Mouse (Mus musculus) liver, embryonic 14.5 days (tissue): Measurements from ENCODE around the gene Irs2. TPM values are rescaled to one million over a fixed set of nuclear protein-coding genes. Genes with fewer than 3 reads are reported as not detected.

Experiments used
- ATAC-seq: fragments of 200-750 bp; cut with Nextera tagmentation; 2 replicates; pipeline ENCODE4 v1.8.0; 2017; ENCODE audit warnings: moderate number of reproducible peaks, mild to moderate bottlenecking, moderate library complexity; ENCODE audit not compliant: insufficient read depth
- DNase-seq, 3 experiments: peaks; one replicate each; pipeline ENCODE4 v3.0.0-alpha.2; 2012 to 2013; ENCODE audit warnings: low read depth in 3 of 3, low spot score in 3 of 3
- H3K27ac ChIP-seq: fragments of 300-500 bp; sonication (generic); 2 replicates; pipeline ENCODE4 v1.5.1; 2014; ENCODE audit warnings: moderate library complexity, mild to moderate bottlenecking, control low read depth, inconsistent platforms
- H3K27me3 ChIP-seq: fragments of 300-500 bp; sonication (generic); 2 replicates; pipeline ENCODE4 v1.6.1; 2014; ENCODE audit warnings: mild to moderate bottlenecking, low read length, moderate library complexity; ENCODE audit not compliant: control insufficient read depth, insufficient read depth
- H3K36me3 ChIP-seq: fragments of 300-500 bp; sonication (generic); replicated peaks from 2 replicates; pipeline ENCODE4 v1.6.1; 2014; ENCODE audit warnings: low read depth; ENCODE audit not compliant: control insufficient read depth, insufficient read depth
- H3K4me1 ChIP-seq, 2 experiments: fragments of 200-500 bp in 1 of 2; fragments of 300-500 bp in 1 of 2; sonication (generic) in 1 of 2; replicated peaks; 2 replicates each; pipeline ENCODE4 v1.6.1; 2012 to 2014; ENCODE audit warnings: antibody characterized with exemption in 1 of 2, inconsistent platforms in 1 of 2, low read length in 1 of 2; ENCODE audit not compliant: control insufficient read depth in 2 of 2, insufficient read depth in 2 of 2
- H3K4me2 ChIP-seq: fragments of 300-500 bp; sonication (generic); 2 replicates; pipeline ENCODE4 v1.6.1; 2014; ENCODE audit warnings: low read depth, mild to moderate bottlenecking, control low read depth, moderate library complexity
- H3K4me3 ChIP-seq, 2 experiments: fragments of 200-500 bp in 1 of 2; fragments of 300-500 bp in 1 of 2; sonication (generic) in 1 of 2; 2 replicates each; pipeline ENCODE4 v1.5.1; 2012 to 2014; ENCODE audit warnings: low read depth in 2 of 2, low read length in 2 of 2, mild to moderate bottlenecking in 2 of 2, control low read depth in 1 of 2, inconsistent platforms in 1 of 2, moderate library complexity in 1 of 2; ENCODE audit not compliant: insufficient read depth in 1 of 2
- H3K9ac ChIP-seq: fragments of 300-500 bp; sonication (generic); replicated peaks from 2 replicates; pipeline ENCODE4 v1.6.1; 2014; ENCODE audit warnings: mild to moderate bottlenecking, control low read depth, moderate library complexity
- H3K9me3 ChIP-seq: fragments of 300-500 bp; sonication (generic); 2 replicates; pipeline ENCODE4 v1.6.1; 2016; ENCODE audit warnings: low read length, mixed read lengths; ENCODE audit not compliant: control insufficient read depth
- CTCF ChIP-seq: IDR thresholded peaks from 2 replicates; pipeline ENCODE4 v1.5.1; 2016; ENCODE audit warnings: antibody characterized with exemption, low read depth, control low read depth
- EP300 ChIP-seq: IDR thresholded peaks from 2 replicates; pipeline ENCODE4 v1.6.1; 2016; ENCODE audit warnings: antibody characterized with exemption, low read depth
- WGBS: fragments of 180-500 bp; shearing (Covaris S2); extraction: QIAGEN DNeasy Blood & Tissue Kit; methylation state at CpG from one replicate; pipeline ENCODE4 v1.1.7; 2014; ENCODE audit not compliant: insufficient replicate concordance; 5-methylcytosine and 5-hydroxymethylcytosine counted together
- polyA plus RNA-seq, 2 experiments: library from polyadenylated mRNA; depleted of rRNA in 1 of 2; stranded (reverse) in 1 of 2; unstranded in 1 of 2; fragments of >200 nt; fragmentation: Nextera tagmentation in 1 of 2; extraction: Ambion mirVana in 1 of 2; gene quantifications; 2 replicates each; pipeline versions ENCODE4 v1.2.1 to v1.2.3; 2012 to 2014

Irs2 gene
- polyA plus RNA-seq, 2 experiments: 2.9 to 4.7 TPM

DNA sequence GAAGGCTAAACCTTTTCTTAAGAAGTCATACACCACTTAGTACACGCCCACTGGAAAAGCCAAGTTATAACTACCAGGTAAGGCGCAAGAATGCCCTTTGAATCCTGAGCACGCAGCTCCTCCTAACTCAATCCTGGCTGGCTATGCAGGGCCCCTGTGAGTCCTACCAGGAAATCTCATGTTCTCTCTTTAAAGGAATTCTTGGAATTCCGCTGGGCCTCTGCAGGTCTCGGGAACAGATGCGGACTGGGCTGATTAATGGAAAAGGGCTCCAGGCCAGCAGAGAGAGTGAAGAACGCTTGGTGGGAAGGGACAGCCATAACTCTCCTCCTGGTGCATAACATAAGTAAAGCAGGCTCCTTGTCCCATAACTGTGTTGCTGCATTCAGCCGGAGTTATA, 46.3 kb downstream of the Irs2 start:
- no peak for ATAC-seq
- Histone ChIP-seq H3K9ac (no peak overlapping the region), H3K4me2 (no peak overlapping the region), H3K4me3 (no peak overlapping the region), H3K4me1 (peaks cover 0 to 24% of the 10 kb centered on the region in 2 experiments; a peak in 3 of 4 replicates), H3K27ac (no peak overlapping the region), H3K9me3 (no peaks in the 10 kb centered on the region), H3K36me3 (no peaks in the 10 kb centered on the region), H3K27me3 (peaks cover 11% of the 10 kb centered on the region)
- WGBS: 44% methylated on average over 8 of the region's 8 CpGs
- no peak for DNase-seq
- TF ChIP-seq CTCF: no peak
- TF ChIP-seq EP300: no peak

DNA sequence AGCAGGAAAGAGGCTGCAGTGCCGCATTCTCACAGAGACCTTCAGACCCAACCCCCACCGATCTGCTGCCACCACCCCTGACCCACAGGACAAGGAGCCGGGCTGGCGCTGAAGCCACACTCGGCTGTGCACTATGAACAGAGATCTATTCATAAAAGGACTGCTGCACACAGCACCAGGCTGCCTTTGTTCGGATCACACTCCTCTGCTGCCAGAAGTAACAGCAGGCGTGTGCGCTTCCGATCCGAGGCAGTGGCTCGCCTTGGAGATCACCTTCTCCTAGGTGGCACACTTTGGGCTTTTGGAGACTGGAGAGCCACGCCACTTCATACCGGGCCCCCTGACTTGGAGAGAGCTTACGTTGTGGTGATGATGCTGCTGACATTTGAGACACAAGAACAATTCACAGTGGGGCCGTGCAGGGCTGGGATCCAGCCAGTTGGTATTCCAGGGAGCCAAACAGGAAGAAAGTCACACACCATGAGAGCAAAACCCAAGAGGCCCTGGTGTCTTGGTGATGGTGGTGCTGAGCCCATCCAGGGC, 47.9 kb downstream of the Irs2 start:
- Histone ChIP-seq H3K4me2 (no peak overlapping the region), H3K27me3 (peaks cover 11% of the 10 kb centered on the region), H3K9ac (no peak overlapping the region), H3K4me3 (no peak overlapping the region), H3K4me1 (peaks cover 0 to 17% of the 10 kb centered on the region in 2 experiments; a peak in 3 of 4 replicates), H3K27ac (no peak overlapping the region), H3K9me3 (no peaks in the 10 kb centered on the region), H3K36me3 (no peaks in the 10 kb centered on the region)
- ATAC-seq (no peak), DNase-seq (no peak)
- 38% methylated on average over 15 of the region's 15 CpGs for WGBS
- TF ChIP-seq EP300 (no peak), CTCF (no peak)

DNA sequence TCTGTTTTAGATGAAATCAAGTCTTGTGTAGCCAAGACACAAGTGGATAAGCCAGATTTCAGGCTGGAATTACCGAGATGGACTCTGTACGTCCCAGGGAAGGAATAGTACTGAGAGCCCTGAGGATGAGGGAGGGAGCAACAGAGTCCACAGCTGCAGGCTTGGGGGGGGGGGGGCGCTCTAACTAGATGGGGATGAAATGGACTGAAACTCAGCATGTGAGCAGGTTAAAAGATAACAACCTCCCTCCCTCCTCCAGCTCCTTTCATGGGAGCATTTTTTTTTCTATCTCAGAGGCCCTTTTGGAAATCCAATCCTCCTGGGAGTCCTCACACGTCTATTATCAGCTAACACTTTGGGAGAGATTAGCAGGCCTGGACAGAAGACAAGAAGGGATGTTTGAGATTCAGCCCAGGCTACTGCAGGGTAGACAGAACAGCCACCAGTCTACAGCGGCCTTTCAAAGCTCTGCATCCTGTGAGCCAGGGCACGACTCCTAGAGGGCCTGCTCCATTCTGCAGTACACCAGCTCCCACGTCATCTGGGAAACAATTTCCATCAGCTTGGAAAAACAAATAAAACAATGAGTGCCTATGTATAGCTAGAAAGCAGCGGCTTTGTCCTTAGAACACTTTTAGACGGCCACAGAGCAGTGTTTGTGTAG, 50.8 kb downstream of the Irs2 start:
- peaks cover 0 to 8% of the 10 kb centered on the region in 2 experiments; a peak in 3 of 4 replicates for H3K4me1 ChIP-seq
- peaks cover 11% of the 10 kb centered on the region for H3K27me3 ChIP-seq
- H3K27ac ChIP-seq: no peak overlapping the region
- H3K4me2 ChIP-seq: no peak overlapping the region
- DNase-seq (no peak), ATAC-seq (no peak)
- WGBS: 32% methylated on average over 9 of the region's 9 CpGs
- TF ChIP-seq EP300: no peak
- TF ChIP-seq CTCF: no peak
- no peak overlapping the region for H3K4me3 ChIP-seq
- no peaks in the 10 kb centered on the region for H3K36me3 ChIP-seq
- no peak overlapping the region for H3K9ac ChIP-seq
- no peaks in the 10 kb centered on the region for H3K9me3 ChIP-seq

DNA sequence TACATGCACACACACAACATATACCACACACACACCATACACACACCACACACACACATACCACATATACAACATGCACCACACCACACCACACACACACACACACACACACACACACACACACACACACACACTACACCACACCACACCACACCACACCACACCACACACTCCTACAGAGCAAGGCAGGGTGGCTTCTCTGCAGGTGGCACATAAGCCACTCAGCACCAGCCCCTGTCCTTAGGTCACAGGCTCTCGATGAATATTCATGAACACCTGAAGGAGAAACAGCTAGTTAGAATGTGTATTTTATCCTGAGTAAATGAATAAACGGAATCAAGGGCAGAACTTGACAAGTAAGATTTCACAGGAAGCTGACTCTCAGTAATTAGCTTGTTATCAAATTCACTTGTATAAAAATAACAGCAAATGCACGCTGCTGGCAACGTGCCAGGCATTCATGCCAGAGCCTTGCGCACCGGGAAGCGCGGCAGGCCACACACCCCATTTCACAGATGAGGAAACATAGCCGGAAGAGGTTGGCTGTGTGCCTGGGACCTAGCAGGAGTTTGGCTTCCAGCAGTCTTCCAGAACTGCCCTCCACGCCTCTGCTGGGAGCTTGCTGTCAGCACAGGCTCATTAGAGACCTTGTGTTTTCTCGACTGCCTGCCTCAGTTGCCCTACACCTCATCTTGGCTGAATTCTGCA, 54.8 kb downstream of the Irs2 start:
- Histone ChIP-seq H3K9me3 (no peaks in the 10 kb centered on the region), H3K4me1 (peaks cover 0 to 3% of the 10 kb centered on the region in 2 experiments; a peak in 2 of 4 replicates), H3K4me2 (no peak overlapping the region), H3K36me3 (no peaks in the 10 kb centered on the region), H3K27ac (no peak overlapping the region), H3K9ac (no peak overlapping the region), H3K4me3 (no peak overlapping the region), H3K27me3 (no peaks in the 10 kb centered on the region)
- WGBS: 33% methylated on average over 11 of the region's 11 CpGs
- no peak for TF ChIP-seq CTCF
- no peak for TF ChIP-seq EP300
- DNase-seq (no peak), ATAC-seq (no peak)

DNA sequence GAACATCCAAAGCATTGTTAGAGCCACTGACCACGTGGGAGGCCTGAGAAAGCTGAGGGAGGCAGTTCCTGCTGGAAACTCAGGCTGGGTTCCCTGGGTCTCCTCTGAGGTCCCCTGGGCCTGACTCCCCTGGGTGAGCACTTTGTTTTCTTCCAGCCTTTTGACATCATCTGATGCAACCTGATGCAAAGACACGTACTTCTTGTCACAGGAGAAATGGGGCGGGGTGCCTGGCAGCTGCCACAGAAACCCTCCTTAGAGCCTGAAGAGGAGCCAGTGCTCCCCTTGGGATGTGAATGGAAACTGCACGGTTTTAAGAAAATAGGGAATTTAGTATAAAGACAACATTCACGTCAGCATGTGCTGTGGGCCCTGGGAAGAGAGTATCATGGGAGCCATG, 55.6 kb downstream of the Irs2 start:
- WGBS: 39% methylated on average over 5 of the region's 5 CpGs

More for the DNA sequence above, 55.6 kb downstream of the Irs2 start:
- H3K27me3 ChIP-seq: no peaks in the 10 kb centered on the region
- no peak overlapping the region for H3K9ac ChIP-seq
- no peak overlapping the region for H3K4me3 ChIP-seq
- no peaks in the 10 kb centered on the region for H3K36me3 ChIP-seq
- H3K4me1 ChIP-seq: peaks cover 0 to 9% of the 10 kb centered on the region in 2 experiments; a peak in 2 of 4 replicates
- no peak overlapping the region for H3K27ac ChIP-seq
- ATAC-seq (no peak), DNase-seq (no peak)
- no peak for TF ChIP-seq EP300
- TF ChIP-seq CTCF: no peak
- no peaks in the 10 kb centered on the region for H3K9me3 ChIP-seq
- no peak overlapping the region for H3K4me2 ChIP-seq
